In the genomic region with DNA sequence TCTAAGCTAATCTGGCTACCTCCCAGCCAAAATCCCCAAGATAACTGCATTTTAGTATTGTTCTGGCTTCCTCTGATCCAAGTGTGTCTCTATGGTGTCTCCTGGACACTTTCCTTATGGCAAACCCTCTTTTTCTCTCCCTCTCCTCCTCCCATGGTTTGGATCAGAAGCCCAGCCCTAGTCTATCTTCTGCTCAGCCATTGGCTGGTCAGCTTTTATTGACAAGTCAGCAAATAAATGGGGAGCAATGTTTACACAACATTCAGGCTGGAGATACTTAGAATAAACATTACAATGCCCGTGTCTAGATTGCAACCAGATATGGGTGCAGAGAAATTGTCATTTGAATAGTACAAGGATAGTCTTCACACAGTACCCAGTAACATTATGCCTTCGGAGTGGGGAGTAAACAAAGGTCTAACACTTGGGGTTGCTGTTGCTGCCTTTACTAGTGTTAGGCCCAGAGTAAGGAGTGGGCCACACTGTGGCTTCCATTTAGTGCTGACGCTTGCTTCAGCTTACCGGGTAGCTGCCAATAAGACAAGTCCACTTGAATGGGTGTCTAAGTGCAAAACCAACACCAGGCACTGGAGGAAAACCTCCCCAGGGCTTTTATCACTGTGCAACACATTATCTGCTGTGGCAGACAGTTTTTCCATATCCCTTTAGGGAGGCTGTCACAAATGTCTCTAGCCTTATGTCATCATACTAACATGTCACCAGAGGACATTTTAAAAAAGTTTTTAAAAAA, we compare ENCODE assay signal across 14 mouse cellular contexts. TPM values are rescaled to one million over a fixed set of nuclear protein-coding genes. Genes with fewer than 3 reads are reported as not detected.
A peak's percentile ranks its signal among the peaks of the same experiment; 100 is the strongest.
DNase-seq lines count a peak whose midpoint lies in the region; ATAC-seq lines count a peak whose summit lies in the region.
"Had no signal": no experiment of that assay in that cellular context is flagged by ENCODE, and none has a peak within 500 bp of the region (broad histone marks: within the 10 kb centered on the region; RNA-seq: fewer than 3 reads in every experiment).

No protein-coding gene starts in this region.

- 33% methylated on average over 4 of the region's 4 CpGs for WGBS in heart, embryonic 14.5 days
- 38% methylated on average over 4 of the region's 4 CpGs for WGBS in intestine, embryonic 16.5 days
- WGBS in hindbrain, embryonic 13.5 days, result 76% methylated on average over 4 of the region's 4 CpGs
- 70% methylated on average over 4 of the region's 4 CpGs for WGBS in midbrain, embryonic 16.5 days

- no peak for DNase-seq in heart, postnatal 4 days
- peak; percentile 13 for DNase-seq in R1 (ENCODE audit: low read depth, low spot score)
- DNase-seq in lung, postnatal 36 days, result peak; percentile 44
- DNase-seq in right cerebral cortex, postnatal 4 days, result no peak
- DNase-seq: cerebellum, adult 11 months; thymus, adult 18-20 months had no signal

- peak; percentile 57; the same call in 1 of the 2 replicates for ATAC-seq in heart, embryonic 14.5 days (ENCODE audit: insufficient number of reproducible peaks, insufficient read depth, low FRiP score, low read depth)
- peak; percentile 66; the same call in 1 of the 2 replicates for ATAC-seq in intestine, embryonic 16.5 days
- no peak for ATAC-seq in hindbrain, embryonic 13.5 days (ENCODE audit: low FRiP score)
- ATAC-seq in midbrain, embryonic 16.5 days, result no peak
- ATAC-seq: hindbrain, postnatal 0 days had no signal

- no peak overlapping the region for H3K9ac ChIP-seq in heart, embryonic 14.5 days (ENCODE audit: low read length)
- H3K9ac ChIP-seq in intestine, embryonic 16.5 days (ENCODE audit: low read depth, low read length), result no peak overlapping the region
- no peak overlapping the region for H3K9ac ChIP-seq in hindbrain, embryonic 13.5 days
- no peak overlapping the region for H3K9ac ChIP-seq in midbrain, embryonic 16.5 days (ENCODE audit: low read depth, low read length)
- H3K9ac ChIP-seq: embryonic facial prominence, embryonic 15.5 days had no signal

- H3K36me3 ChIP-seq in heart, embryonic 14.5 days (ENCODE audit: control insufficient read depth, insufficient read depth, low read length), result no peaks in the 10 kb centered on the region
- H3K36me3 ChIP-seq in intestine, embryonic 16.5 days (ENCODE audit: control insufficient read depth, insufficient read depth, low read length), result no peaks in the 10 kb centered on the region
- no peaks in the 10 kb centered on the region for H3K36me3 ChIP-seq in hindbrain, embryonic 13.5 days
- no peaks in the 10 kb centered on the region for H3K36me3 ChIP-seq in midbrain, embryonic 16.5 days (ENCODE audit: control insufficient read depth, insufficient read depth, low read length)
- H3K36me3 ChIP-seq: embryonic facial prominence, embryonic 15.5 days; limb, embryonic 10.5 days had no signal

- no peaks in the 10 kb centered on the region for H3K9me3 ChIP-seq in heart, embryonic 14.5 days (ENCODE audit: control insufficient read depth, low read length)
- H3K9me3 ChIP-seq in intestine, embryonic 16.5 days (ENCODE audit: control insufficient read depth, low read length), result no peaks in the 10 kb centered on the region
- H3K9me3 ChIP-seq in hindbrain, embryonic 13.5 days, result no peaks in the 10 kb centered on the region
- no peaks in the 10 kb centered on the region for H3K9me3 ChIP-seq in midbrain, embryonic 16.5 days (replicated peaks; ENCODE audit: control insufficient read depth, low read length, poor library complexity, severe bottlenecking)
- H3K9me3 ChIP-seq: embryonic facial prominence, embryonic 15.5 days; limb, embryonic 10.5 days had no signal

- H3K4me2 ChIP-seq in heart, embryonic 14.5 days (ENCODE audit: low read length), result no peak overlapping the region
- H3K4me2 ChIP-seq in intestine, embryonic 16.5 days (ENCODE audit: low read depth, low read length), result no peak overlapping the region
- H3K4me2 ChIP-seq in hindbrain, embryonic 13.5 days, result no peak overlapping the region
- H3K4me2 ChIP-seq in midbrain, embryonic 16.5 days (ENCODE audit: low read length), result no peak overlapping the region
- H3K4me2 ChIP-seq: embryonic facial prominence, embryonic 15.5 days had no signal

- peaks cover 9 to 24% of the 10 kb centered on the region in 2 experiments for H3K4me1 ChIP-seq in heart, embryonic 14.5 days (ENCODE audit: control insufficient read depth in 2 of 2, insufficient read depth in 2 of 2, low read length in 2 of 2)
- no peaks in the 10 kb centered on the region for H3K4me1 ChIP-seq in intestine, embryonic 16.5 days (ENCODE audit: control insufficient read depth, insufficient read depth, low read length)
- no peaks in the 10 kb centered on the region for H3K4me1 ChIP-seq in hindbrain, embryonic 13.5 days (replicated peaks)
- no peaks in the 10 kb centered on the region for H3K4me1 ChIP-seq in midbrain, embryonic 16.5 days (ENCODE audit: control insufficient read depth, insufficient read depth, low read length)
- H3K4me1 ChIP-seq: embryonic facial prominence, embryonic 15.5 days; limb, embryonic 10.5 days had no signal

- no peak overlapping the region for H3K4me3 ChIP-seq in heart, embryonic 14.5 days (ENCODE audit: control insufficient read depth in 1 of 2, insufficient read depth in 1 of 2, low read depth in 1 of 2, low read length in 2 of 2)
- H3K4me3 ChIP-seq in intestine, embryonic 16.5 days (ENCODE audit: low read length), result no peak overlapping the region
- H3K4me3 ChIP-seq in hindbrain, embryonic 13.5 days, result no peak overlapping the region
- H3K4me3 ChIP-seq in midbrain, embryonic 16.5 days (ENCODE audit: low read depth, low read length), result no peak overlapping the region
- H3K4me3 ChIP-seq: embryonic facial prominence, embryonic 15.5 days; limb, embryonic 10.5 days had no signal

- H3K27ac ChIP-seq in heart, embryonic 14.5 days (replicated peaks in 1 of 2; ENCODE audit: control insufficient read depth in 1 of 2, insufficient read depth in 1 of 2, low read depth in 2 of 2, low read length in 2 of 2), result peak overlapping the region; percentile 79 to 81
- H3K27ac ChIP-seq in intestine, embryonic 16.5 days (ENCODE audit: low read length), result no peak overlapping the region
- no peak overlapping the region for H3K27ac ChIP-seq in hindbrain, embryonic 13.5 days
- no peak overlapping the region for H3K27ac ChIP-seq in midbrain, embryonic 16.5 days (ENCODE audit: low read length)
- H3K27ac ChIP-seq: embryonic facial prominence, embryonic 15.5 days; hindbrain, postnatal 0 days; limb, embryonic 10.5 days had no signal

- H3K27me3 ChIP-seq in heart, embryonic 14.5 days (ENCODE audit: control insufficient read depth, insufficient read depth, low read length), result no peaks in the 10 kb centered on the region
- no peaks in the 10 kb centered on the region for H3K27me3 ChIP-seq in intestine, embryonic 16.5 days (replicated peaks; ENCODE audit: control insufficient read depth, insufficient read depth, low read length)
- 0 out of 2 replicates have a peak, but pooled peaks cover 5% of the 10 kb centered on the region for H3K27me3 ChIP-seq in hindbrain, embryonic 13.5 days
- no peaks in the 10 kb centered on the region for H3K27me3 ChIP-seq in midbrain, embryonic 16.5 days (ENCODE audit: control insufficient read depth, insufficient read depth, low read depth, low read length)
- H3K27me3 ChIP-seq: embryonic facial prominence, embryonic 15.5 days had no signal

RNA-seq across cellular contexts. Expression of gene Pla2g16, which starts 5.5 kb away (rescaled TPM):
- polyA plus RNA-seq in heart, embryonic 14.5 days (2014; fragmentation: Nextera tagmentation; extraction: Ambion mirVana), result 63.1 and 69.9 TPM in 2 replicates
- total RNA-seq in heart, postnatal 4 days (2021), result 10 to 100 TPM; 81.0 to 81.1 TPM
- 5.5 and 7.2 TPM in 2 replicates for polyA plus RNA-seq in intestine, embryonic 16.5 days (2015; fragmentation: Nextera tagmentation; extraction: Ambion mirVana)
- polyA plus RNA-seq in hindbrain, embryonic 13.5 days (2015; fragmentation: Nextera tagmentation; extraction: Ambion mirVana), result 2.9 and 5.4 TPM in 2 replicates
- polyA plus RNA-seq in midbrain, embryonic 16.5 days (2015; fragmentation: Nextera tagmentation; extraction: Ambion mirVana), result 2.2 and 3.1 TPM in 2 replicates

RNA-seq across cellular contexts. Expression of gene Lgals12, which starts 55.3 kb away (rescaled TPM):
- 0.23 and 0.34 TPM in 2 replicates for polyA plus RNA-seq in heart, embryonic 14.5 days (2014; fragmentation: Nextera tagmentation; extraction: Ambion mirVana)
- under 1 TPM; 0.36 to 0.41 TPM for total RNA-seq in heart, postnatal 4 days (2021)
- 1.8 and 2.0 TPM in 2 replicates for polyA plus RNA-seq in intestine, embryonic 16.5 days (2015; fragmentation: Nextera tagmentation; extraction: Ambion mirVana)
- polyA plus RNA-seq in hindbrain, embryonic 13.5 days (2015; fragmentation: Nextera tagmentation; extraction: Ambion mirVana), result 0.08 and 0.17 TPM in 2 replicates
- 0.17 and 0.26 TPM in 2 replicates for polyA plus RNA-seq in midbrain, embryonic 16.5 days (2015; fragmentation: Nextera tagmentation; extraction: Ambion mirVana)
- polyA plus RNA-seq: C2C12 had no signal

RNA-seq across cellular contexts. Expression of gene Atl3, which starts 57.9 kb away (rescaled TPM):
- 9.1 and 12.1 TPM in 2 replicates for polyA plus RNA-seq in heart, embryonic 14.5 days (2014; fragmentation: Nextera tagmentation; extraction: Ambion mirVana)
- total RNA-seq in heart, postnatal 4 days (2021), result 10 to 100 TPM; 35.1 to 36.9 TPM
- 6.1 and 7.7 TPM in 2 replicates for polyA plus RNA-seq in intestine, embryonic 16.5 days (2015; fragmentation: Nextera tagmentation; extraction: Ambion mirVana)
- polyA plus RNA-seq in hindbrain, embryonic 13.5 days (2015; fragmentation: Nextera tagmentation; extraction: Ambion mirVana), result 6.9 and 7.9 TPM in 2 replicates
- 6.7 and 6.8 TPM in 2 replicates for polyA plus RNA-seq in midbrain, embryonic 16.5 days (2015; fragmentation: Nextera tagmentation; extraction: Ambion mirVana)

Comparison
In these comparisons a context has a peak if more than half of its experiments do, and no peak if none do; other contexts are left out.
1. ATAC-seq: peak in heart, embryonic 14.5 days (single experiment) and intestine, embryonic 16.5 days (single experiment); none in hindbrain, embryonic 13.5 days (single experiment) and midbrain, embryonic 16.5 days (single experiment).
2. H3K27ac ChIP-seq: peak in heart, embryonic 14.5 days (2 of 2); none in intestine, embryonic 16.5 days (single experiment), hindbrain, embryonic 13.5 days (single experiment) and midbrain, embryonic 16.5 days (single experiment).
3. DNase-seq: peak in R1 (single experiment) and lung, postnatal 36 days (single experiment); none in heart, postnatal 4 days (single experiment) and right cerebral cortex, postnatal 4 days (single experiment).